Mouse (Mus musculus) stomach, postnatal 0 days (tissue): ENCODE measurements around the gene Med19. TPM values are rescaled to one million over a fixed set of nuclear protein-coding genes. Genes with fewer than 3 reads are reported as not detected.

Experiments
- ATAC-seq: fragments of 200-750 bp; cut with Nextera tagmentation; 2 replicates; pipeline ENCODE4 v1.8.0; 2017; ENCODE audit not compliant: low FRiP score, low TSS enrichment
- DNase-seq: peaks from one replicate; pipeline ENCODE4 v3.0.0-alpha.2; 2016; ENCODE audit warnings: low spot score
- H3K27ac ChIP-seq: fragments of 300-500 bp; sonication (generic); replicated peaks from 2 replicates; pipeline ENCODE4 v1.5.1; 2014; ENCODE audit warnings: mild to moderate bottlenecking, control low read depth
- H3K27me3 ChIP-seq: fragments of 300-500 bp; sonication (generic); 2 replicates; pipeline ENCODE4 v1.6.1; 2014; ENCODE audit warnings: low read length; ENCODE audit not compliant: control insufficient read depth, insufficient read depth
- H3K36me3 ChIP-seq: fragments of 300-500 bp; sonication (generic); 2 replicates; pipeline ENCODE4 v1.6.1; 2014; ENCODE audit warnings: low read length, mixed read lengths; ENCODE audit not compliant: control insufficient read depth, insufficient read depth
- H3K4me1 ChIP-seq: fragments of 300-500 bp; sonication (generic); replicated peaks from 2 replicates; pipeline ENCODE4 v1.6.1; 2014; ENCODE audit warnings: antibody characterized with exemption; ENCODE audit not compliant: control insufficient read depth, insufficient read depth
- H3K4me2 ChIP-seq: fragments of 300-500 bp; sonication (generic); replicated peaks from 2 replicates; pipeline ENCODE4 v1.6.1; 2014; ENCODE audit warnings: low read depth, mild to moderate bottlenecking, control low read depth, moderate library complexity
- H3K4me3 ChIP-seq: fragments of 300-500 bp; sonication (generic); 2 replicates; pipeline ENCODE4 v1.5.1; 2014; ENCODE audit warnings: low read depth, low read length, control low read depth
- H3K9ac ChIP-seq: fragments of 300-500 bp; sonication (generic); 2 replicates; pipeline ENCODE4 v1.6.1; 2014; ENCODE audit warnings: mild to moderate bottlenecking, low read length, control low read depth, mixed read lengths
- H3K9me3 ChIP-seq: fragments of 300-500 bp; sonication (generic); 2 replicates; pipeline ENCODE4 v1.6.1; 2016; ENCODE audit warnings: low read length; ENCODE audit not compliant: control insufficient read depth
- CTCF ChIP-seq: IDR thresholded peaks from 2 replicates; pipeline ENCODE4 v1.5.1; 2016; ENCODE audit warnings: antibody characterized with exemption, low read depth, mild to moderate bottlenecking, moderate library complexity
- EP300 ChIP-seq: optimal IDR thresholded peaks from 2 replicates; pipeline ENCODE3; 2016; ENCODE audit warnings: antibody characterized with exemption
- WGBS: fragments of 180-500 bp; shearing (Covaris S2); extraction: QIAGEN DNeasy Blood & Tissue Kit; methylation state at CpG from one replicate; pipeline ENCODE4 v1.1.7; 2014; 5-methylcytosine and 5-hydroxymethylcytosine counted together
- polyA plus RNA-seq: library from polyadenylated mRNA; unstranded; fragments of >200 nt; fragmentation: Nextera tagmentation; extraction: Ambion mirVana; gene quantifications from 2 replicates; pipeline ENCODE4 v1.2.1, GENCODE M21; 2015

Med19 gene
- polyA plus RNA-seq, 1 experiment from 2014 or later: 18.2 TPM

- Histone ChIP-seq H3K4me3 (peak overlapping the region; percentile 20), H3K36me3 (no peaks in the 10 kb centered on the region), H3K4me1 (peaks cover 33% of the 10 kb centered on the region), H3K9me3 (no peaks in the 10 kb centered on the region), H3K4me2 (peak overlapping the region; percentile 55), H3K9ac (peak overlapping the region; percentile 47; the same call in 1 of the 2 replicates), H3K27me3 (no peaks in the 10 kb centered on the region), H3K27ac (peak overlapping the region; percentile 93)
- WGBS: 3% methylated on average over 2 of the region's 2 CpGs
- ATAC-seq (peak; percentile 88), DNase-seq (peak; percentile 93)
- TF ChIP-seq CTCF: no peak
- no peak for TF ChIP-seq EP300
These were observed 42.6 kb upstream of the Med19 start for GRCm38 (mm10) chr2:84635611-84636010.

DNA sequence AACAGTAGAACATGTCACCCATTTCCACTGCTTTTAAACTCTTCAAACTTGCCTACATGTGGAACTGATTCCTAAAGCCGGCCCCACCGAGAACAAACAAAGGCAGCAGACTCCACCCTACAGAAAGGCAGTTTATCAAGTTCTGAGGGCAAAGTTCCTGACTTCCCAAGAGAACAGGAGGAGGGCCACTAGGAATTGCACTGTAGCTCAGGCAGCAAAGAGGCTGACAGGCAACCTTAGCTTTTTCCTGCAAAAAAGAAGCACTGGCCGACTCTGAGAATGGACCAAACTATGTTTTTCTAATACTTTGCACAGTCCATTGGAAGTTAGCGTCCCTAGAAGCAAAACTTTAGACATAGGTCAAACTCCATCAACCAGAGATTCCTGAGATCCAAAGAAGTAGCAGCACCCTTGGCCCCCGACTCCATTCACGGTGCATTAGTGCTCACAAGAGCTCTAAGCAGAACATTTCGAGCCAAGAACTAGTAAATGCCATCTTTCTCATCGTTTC lies 41.9 kb upstream of the Med19 start:
- Histone ChIP-seq H3K4me2 (peak overlapping the region; percentile 55), H3K27me3 (no peaks in the 10 kb centered on the region), H3K9ac (peak overlapping the region; percentile 47), H3K36me3 (no peaks in the 10 kb centered on the region), H3K27ac (peak overlapping the region; percentile 93), H3K4me3 (peak overlapping the region; percentile 20), H3K4me1 (peaks cover 39% of the 10 kb centered on the region), H3K9me3 (no peaks in the 10 kb centered on the region)
- peak; percentile 54 for ATAC-seq
- 9% methylated on average over 8 of the region's 8 CpGs for whole genome bisulfite sequencing
- TF ChIP-seq EP300: no peak
- no peak for TF ChIP-seq CTCF
- peak; percentile 74 for DNase-seq

- DNase-seq (no peak), ATAC-seq (no peak)
- no peaks in the 10 kb centered on the region for H3K9me3 ChIP-seq
- peak overlapping the region; percentile 93 for H3K27ac ChIP-seq
- H3K27me3 ChIP-seq: no peaks in the 10 kb centered on the region
- H3K36me3 ChIP-seq: no peaks in the 10 kb centered on the region
- TF ChIP-seq CTCF: no peak
- TF ChIP-seq EP300: no peak
- H3K9ac ChIP-seq: 0 out of 2 replicates have a peak overlapping the region, but pooled peaks have one; percentile 8
- H3K4me1 ChIP-seq: peaks cover 37% of the 10 kb centered on the region
- no peak overlapping the region; the same call in 1 of the 2 replicates for H3K4me3 ChIP-seq
- 13% methylated on average over 7 of the region's 7 CpGs for WGBS
- peak overlapping the region; percentile 34 for H3K4me2 ChIP-seq
These were observed 40.6 kb upstream of the Med19 start for GRCm38 (mm10) chr2:84637452-84638165.

- peaks cover 36% of the 10 kb centered on the region for H3K4me1 ChIP-seq
- WGBS: 24% methylated on average over 5 of the region's 5 CpGs
- DNase-seq (no peak), ATAC-seq (no peak)
- no peaks in the 10 kb centered on the region for H3K9me3 ChIP-seq
- H3K36me3 ChIP-seq: no peaks in the 10 kb centered on the region
- no peak for TF ChIP-seq CTCF
- TF ChIP-seq EP300: no peak
- peak overlapping the region; percentile 34; the same call in 1 of the 2 replicates for H3K4me2 ChIP-seq
- H3K27ac ChIP-seq: peak overlapping the region; percentile 93
- no peaks in the 10 kb centered on the region for H3K27me3 ChIP-seq
- no peak overlapping the region for H3K4me3 ChIP-seq
- no peak overlapping the region for H3K9ac ChIP-seq
These were observed 39.6 kb upstream of the Med19 start for GRCm38 (mm10) chr2:84638428-84639220.

GRCm38 (mm10) chr2:84640833-84641232 lies 37.4 kb upstream of the Med19 start:
- ATAC-seq (no peak), DNase-seq (no peak)
- Histone ChIP-seq H3K27me3 (no peaks in the 10 kb centered on the region), H3K9me3 (no peaks in the 10 kb centered on the region), H3K36me3 (no peaks in the 10 kb centered on the region), H3K4me1 (peaks cover 19% of the 10 kb centered on the region), H3K9ac (no peak overlapping the region), H3K27ac (0 out of 2 replicates have a peak overlapping the region, but pooled peaks have one; percentile 40), H3K4me3 (no peak overlapping the region), H3K4me2 (no peak overlapping the region)
- no peak for TF ChIP-seq CTCF
- no peak for TF ChIP-seq EP300
